Mouse (Mus musculus) bone marrow macrophage, adult 2 months (primary cell): ENCODE data around the gene Relb. TPM values are rescaled to one million over a fixed set of nuclear protein-coding genes. Genes with fewer than 3 reads are reported as not detected.

Experiments used
- H3K27ac ChIP-seq: 2 replicates; pipeline ENCODE4 v1.5.1; 2012; ENCODE audit warnings: low read depth, low read length; ENCODE audit not compliant: insufficient read depth
- H3K4me1 ChIP-seq: 2 replicates; pipeline ENCODE4 v1.6.1; 2012; ENCODE audit warnings: low read length; ENCODE audit not compliant: control insufficient read depth, insufficient read depth
- H3K4me3 ChIP-seq: 2 replicates; pipeline ENCODE4 v1.5.1; 2012; ENCODE audit warnings: mild to moderate bottlenecking, low read length, moderate library complexity; ENCODE audit not compliant: insufficient read depth
- CTCF ChIP-seq: IDR thresholded peaks from 2 replicates; pipeline ENCODE4 v1.5.1; 2012; ENCODE audit warnings: low read depth, mild to moderate bottlenecking, low read length, moderate library complexity
- POLR2A ChIP-seq: IDR thresholded peaks from 2 replicates; pipeline ENCODE4 v1.6.1; 2012; ENCODE audit warnings: mild to moderate bottlenecking, low read depth, low read length, borderline replicate concordance
- polyA plus RNA-seq: library from polyadenylated mRNA; stranded (reverse); fragments of >200 nt; gene quantifications from 2 replicates; pipeline ENCODE4 v1.2.4, GENCODE M21; 2012; ENCODE audit not compliant: missing spikeins, insufficient read depth, insufficient read length

The Relb gene
- polyA plus RNA-seq, 1 experiment, result 35.7 TPM

- no peak overlapping the region for H3K27ac ChIP-seq
- peaks cover 2% of the 10 kb centered on the region; the same call in 1 of the 2 replicates for H3K4me1 ChIP-seq
- H3K4me3 ChIP-seq, result no peak overlapping the region
- TF ChIP-seq POLR2A (no peak), CTCF (no peak)
These were observed 14.1 kb downstream of the Relb start for GRCm38 (mm10) chr7:19615036-19615577.

DNA sequence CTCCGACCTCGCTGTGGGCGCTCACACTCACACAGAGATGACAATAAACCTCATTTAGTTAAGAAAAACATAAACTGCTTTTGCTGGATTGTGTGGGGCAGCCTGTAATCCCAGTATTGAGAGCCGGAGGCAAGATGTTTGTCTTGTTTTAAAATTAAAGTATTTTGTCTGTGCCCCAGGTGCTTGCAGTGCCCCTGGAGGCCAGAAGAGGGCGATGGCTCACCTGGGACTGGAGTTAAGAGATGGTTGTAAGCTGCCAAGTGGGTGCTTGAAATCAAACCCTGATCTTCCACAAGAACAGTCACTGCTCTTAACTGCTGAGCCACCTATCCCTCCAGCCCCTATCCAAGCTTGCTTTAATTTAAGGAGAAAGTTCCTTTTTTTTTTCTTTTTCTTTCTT lies 18.3 kb downstream of the Relb start:
- no peak overlapping the region for H3K27ac ChIP-seq
- TF ChIP-seq CTCF (no peak), POLR2A (no peak)
- H3K4me1 ChIP-seq, result no peaks in the 10 kb centered on the region
- H3K4me3 ChIP-seq, result no peak overlapping the region

GRCm38 (mm10) chr7:19609641-19610332 lies 19.5 kb downstream of the Relb start:
- H3K27ac ChIP-seq, result no peak overlapping the region

DNA sequence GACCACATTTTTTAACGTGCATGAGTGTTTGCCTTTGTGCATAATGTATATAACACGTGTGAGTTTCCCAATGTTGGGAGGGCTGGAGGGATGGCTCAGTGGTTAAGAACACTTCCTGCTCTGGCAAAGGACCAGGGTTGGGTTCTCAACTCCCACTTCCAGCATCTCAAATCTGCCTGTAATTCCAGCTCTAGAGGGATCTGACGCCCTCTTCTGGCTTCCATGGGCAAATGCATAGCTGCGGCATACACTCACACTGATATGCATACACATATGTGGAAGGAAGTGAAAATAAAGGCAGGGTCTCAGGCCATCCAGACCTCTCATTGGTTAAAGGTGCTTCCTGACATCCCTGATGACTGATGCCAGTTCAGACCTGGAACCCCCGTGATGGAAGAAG lies 21.9 kb downstream of the Relb start:
- TF ChIP-seq CTCF (no peak), POLR2A (no peak)
- H3K4me3 ChIP-seq, result no peak overlapping the region
- peaks cover 12% of the 10 kb centered on the region for H3K4me1 ChIP-seq
- no peak overlapping the region for H3K27ac ChIP-seq

More at GRCm38 (mm10) chr7:19609641-19610332, 19.5 kb downstream of the Relb start:
- no peak overlapping the region for H3K4me3 ChIP-seq
- TF ChIP-seq CTCF (no peak), POLR2A (no peak)
- no peaks in the 10 kb centered on the region for H3K4me1 ChIP-seq

- Histone ChIP-seq H3K4me3 (peak overlapping the region; percentile 23; the same call in 1 of the 2 replicates), H3K27ac (peak overlapping the region; percentile 51), H3K4me1 (peaks cover 32% of the 10 kb centered on the region)
These were observed 24.5 kb downstream of the Relb start for GRCm38 (mm10) chr7:19604606-19605214.

GRCm38 (mm10) chr7:19603849-19604605 lies 25.2 kb downstream of the Relb start, which contains the start of gene Clasrp:
Clasrp (minus strand) TSS chr7:19604486.
- H3K4me3 ChIP-seq, result peak within 1 kb of the TSS; percentile 88
- TF ChIP-seq POLR2A (no peak), CTCF (no peak)
- peaks cover 32% of the 10 kb centered on the region for H3K4me1 ChIP-seq
- H3K27ac ChIP-seq, result peak within 1 kb of the TSS; percentile 66

DNA sequence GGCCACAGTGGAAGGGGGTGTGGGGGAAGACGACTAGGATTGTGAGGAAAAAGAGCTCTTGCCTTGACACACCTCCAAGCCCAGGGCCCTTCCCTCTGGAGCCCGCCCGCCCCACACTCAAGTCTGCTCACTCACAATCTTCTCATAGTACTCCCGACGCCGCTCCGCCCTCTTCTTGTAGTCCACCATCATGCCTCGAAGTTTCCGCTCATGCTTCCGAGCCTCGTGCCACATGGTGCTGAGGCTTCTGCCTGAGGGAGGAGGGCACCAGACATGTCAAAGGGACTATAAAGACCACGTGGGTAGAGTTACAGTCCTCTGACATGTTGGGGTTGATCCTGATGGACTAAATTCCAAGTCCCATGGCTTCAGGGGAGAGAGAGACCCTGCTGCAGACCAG lies 26.2 kb downstream of the Relb start:
- peaks cover 32% of the 10 kb centered on the region for H3K4me1 ChIP-seq
- TF ChIP-seq CTCF (no peak), POLR2A (no peak)
- H3K27ac ChIP-seq, result no peak overlapping the region
- H3K4me3 ChIP-seq, result peak overlapping the region; percentile 88

DNA sequence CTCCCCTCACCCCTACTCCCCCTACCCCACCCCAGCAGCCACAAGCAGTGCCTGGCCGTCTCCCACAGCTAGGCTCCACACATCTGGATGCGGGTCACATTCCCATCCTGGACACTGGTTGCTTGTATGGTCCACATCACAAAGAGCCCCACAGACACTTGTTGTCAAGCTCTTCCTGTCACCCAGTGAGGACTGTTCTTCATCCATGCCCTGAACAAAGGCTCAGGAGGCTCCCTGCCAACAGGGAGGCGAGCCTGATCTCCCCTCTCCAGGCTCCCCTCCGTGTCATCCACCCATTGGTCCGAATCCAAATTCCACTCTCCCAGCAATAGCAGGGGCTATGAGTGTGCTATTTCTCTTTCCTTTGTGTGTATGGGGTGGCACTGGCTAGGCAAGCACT lies 28.7 kb downstream of the Relb start:
- H3K4me1 ChIP-seq, result peaks cover 32% of the 10 kb centered on the region
- H3K27ac ChIP-seq, result peak overlapping the region; percentile 21

DNA sequence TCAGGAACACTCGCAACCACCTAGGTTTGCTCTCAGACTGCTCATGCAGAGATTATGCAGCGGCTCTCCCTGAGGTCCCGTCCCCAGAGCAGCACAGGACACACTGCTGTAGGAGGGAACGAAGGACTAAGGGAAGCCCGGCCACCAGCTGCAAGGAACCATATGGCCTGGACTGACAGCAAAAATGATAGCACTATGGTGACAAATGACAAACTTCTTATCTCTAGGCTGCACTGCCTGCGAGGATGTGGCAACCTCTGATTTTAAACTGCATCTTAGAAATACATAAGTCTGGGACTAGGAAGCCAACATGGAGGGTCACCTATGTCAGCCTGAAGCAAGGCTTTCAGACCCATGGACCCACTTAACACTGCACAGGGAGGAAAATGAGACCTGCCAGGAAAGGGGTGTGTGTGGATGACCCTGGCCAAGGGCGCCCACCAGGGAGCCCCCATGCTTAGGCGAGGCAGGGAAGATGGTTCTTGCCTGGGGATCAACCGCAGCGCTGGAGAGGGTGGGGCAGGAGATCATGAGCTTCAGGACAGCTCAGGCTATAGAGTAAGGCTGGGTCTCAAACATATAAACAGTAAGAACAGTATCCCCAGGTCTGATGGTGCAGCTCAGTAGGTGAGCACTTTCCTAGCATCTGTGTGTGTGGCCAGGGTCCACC lies 36.0 kb downstream of the Relb start:
- Histone ChIP-seq H3K4me3 (no peak overlapping the region), H3K27ac (no peak overlapping the region), H3K4me1 (peaks cover 4% of the 10 kb centered on the region; the same call in 1 of the 2 replicates)
- TF ChIP-seq CTCF, result no peak
- TF ChIP-seq POLR2A, result no peak

More for the DNA sequence above, 28.7 kb downstream of the Relb start:
- no peak overlapping the region for H3K4me3 ChIP-seq
- TF ChIP-seq CTCF (no peak), POLR2A (no peak)
